Mouse (Mus musculus): ENCODE measurements around the gene Dpf1. TPM values are rescaled to one million over a fixed set of nuclear protein-coding genes. Genes with fewer than 3 reads are reported as not detected.
A peak's percentile ranks its signal among the peaks of the same experiment; 100 is the strongest.

The Dpf1 gene
- polyA plus RNA-seq, 1 experiment from 2014 or later: 1.9 TPM

DNA sequence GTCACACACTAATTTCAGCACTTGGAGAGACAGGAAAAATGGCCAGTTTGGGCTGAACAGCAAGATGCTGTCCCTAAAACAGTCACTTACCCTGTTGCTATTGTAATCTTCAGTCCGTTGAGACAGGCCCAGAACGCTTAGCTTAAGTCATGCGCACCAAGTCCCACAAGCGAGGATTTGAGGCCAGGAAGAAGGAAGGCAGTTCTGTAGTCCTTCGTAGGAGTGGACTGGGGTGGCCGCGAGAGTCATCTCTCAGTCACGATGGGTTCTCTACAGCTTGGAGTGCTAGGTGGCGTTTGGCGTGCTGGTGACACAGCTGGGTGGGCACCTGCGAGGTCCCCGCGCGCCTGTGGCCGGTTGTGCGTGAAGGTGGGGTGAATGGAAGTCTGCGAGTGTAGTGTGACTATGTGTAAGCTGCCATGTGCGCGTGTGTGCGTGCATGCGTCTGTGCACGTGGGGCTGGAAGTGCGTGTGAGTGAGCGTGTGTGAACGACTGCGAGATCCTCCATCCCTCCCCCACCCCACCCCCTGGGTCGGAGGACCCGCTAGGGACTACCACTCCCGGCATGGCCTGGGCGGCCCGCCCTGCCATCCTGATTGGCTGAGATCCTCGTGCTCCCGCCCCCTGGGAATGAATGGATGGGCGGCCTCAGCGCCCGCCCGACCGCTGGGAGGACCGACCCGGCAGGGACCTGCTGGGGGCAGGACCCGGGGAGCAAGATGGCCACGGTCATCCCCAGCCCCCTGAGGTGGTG, 3.8 kb downstream of the Dpf1 start:
- Histone ChIP-seq H3K4me1 (replicated peaks; ENCODE audit: control insufficient read depth, insufficient read depth) (0 out of 2 replicates have a peak, but pooled peaks cover 2% of the 10 kb centered on the region), H3K36me3 (ENCODE audit: control insufficient read depth, insufficient read depth, low read length) (no peaks in the 10 kb centered on the region), H3K27ac (replicated peaks) (no peak overlapping the region), H3K4me3 (ENCODE audit: low read depth, low read length) (peak overlapping the region; percentile 55), H3K9ac (ENCODE audit: low read length) (peak overlapping the region; percentile 53), H3K9me3 (ENCODE audit: control insufficient read depth, low read length) (no peaks in the 10 kb centered on the region), H3K4me2 (replicated peaks; ENCODE audit: low read depth) (peak overlapping the region; percentile 88), H3K27me3 (ENCODE audit: control insufficient read depth, insufficient read depth, low read length) (no peaks in the 10 kb centered on the region)
- DNase-seq (ENCODE audit: low spot score): peak; percentile 89
- WGBS: 2% methylated on average over 40 of the region's 42 CpGs
- TF ChIP-seq CTCF (IDR thresholded peaks at IDR 0.05; ENCODE audit: low read depth) (peak; percentile 21), EP300 (optimal IDR thresholded peaks at IDR 0.05) (no peak)
- ATAC-seq (ENCODE audit: low FRiP score, low TSS enrichment): peak; percentile 75

DNA sequence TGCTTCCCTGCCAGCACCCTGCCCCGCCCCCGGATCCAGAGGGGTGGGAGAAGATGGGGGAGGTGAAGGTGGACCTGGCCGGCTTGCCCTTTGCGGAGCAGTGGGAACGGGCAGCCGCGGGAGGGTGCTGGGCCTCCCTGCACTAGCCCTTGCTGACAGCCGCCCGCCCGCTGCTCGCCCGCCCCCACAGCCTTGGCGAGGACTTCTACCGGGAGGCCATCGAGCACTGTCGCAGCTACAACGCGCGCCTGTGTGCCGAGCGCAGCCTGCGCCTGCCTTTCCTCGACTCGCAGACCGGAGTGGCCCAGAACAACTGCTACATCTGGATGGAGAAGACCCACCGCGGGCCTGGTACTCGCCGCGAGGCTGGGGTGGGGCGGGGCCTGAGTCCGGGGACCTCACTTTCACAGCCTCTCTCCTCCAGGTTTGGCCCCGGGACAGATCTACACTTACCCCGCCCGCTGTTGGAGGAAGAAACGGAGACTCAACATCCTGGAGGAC, 5.5 kb downstream of the Dpf1 start:
- H3K4me1 ChIP-seq (replicated peaks; ENCODE audit: control insufficient read depth, insufficient read depth): no peaks in the 10 kb centered on the region
- no peak for TF ChIP-seq EP300 (optimal IDR thresholded peaks at IDR 0.05)
- no peak for TF ChIP-seq CTCF (IDR thresholded peaks at IDR 0.05; ENCODE audit: low read depth)
- no peaks in the 10 kb centered on the region for H3K9me3 ChIP-seq (ENCODE audit: control insufficient read depth, low read length)
- no peaks in the 10 kb centered on the region for H3K27me3 ChIP-seq (ENCODE audit: control insufficient read depth, insufficient read depth, low read length)
- no peak overlapping the region for H3K27ac ChIP-seq (replicated peaks)
- no peaks in the 10 kb centered on the region for H3K36me3 ChIP-seq (ENCODE audit: control insufficient read depth, insufficient read depth, low read length)
- WGBS: 1% methylated on average over 35 of the region's 36 CpGs
- H3K4me3 ChIP-seq (ENCODE audit: low read depth, low read length): peak overlapping the region; percentile 44
- H3K4me2 ChIP-seq (replicated peaks; ENCODE audit: low read depth): peak overlapping the region; percentile 78
- peak overlapping the region; percentile 54 for H3K9ac ChIP-seq (ENCODE audit: low read length)
- ATAC-seq (ENCODE audit: low FRiP score, low TSS enrichment) (peak; percentile 8; the same call in 1 of the 2 replicates), DNase-seq (ENCODE audit: low spot score) (peak; percentile 45)

DNA sequence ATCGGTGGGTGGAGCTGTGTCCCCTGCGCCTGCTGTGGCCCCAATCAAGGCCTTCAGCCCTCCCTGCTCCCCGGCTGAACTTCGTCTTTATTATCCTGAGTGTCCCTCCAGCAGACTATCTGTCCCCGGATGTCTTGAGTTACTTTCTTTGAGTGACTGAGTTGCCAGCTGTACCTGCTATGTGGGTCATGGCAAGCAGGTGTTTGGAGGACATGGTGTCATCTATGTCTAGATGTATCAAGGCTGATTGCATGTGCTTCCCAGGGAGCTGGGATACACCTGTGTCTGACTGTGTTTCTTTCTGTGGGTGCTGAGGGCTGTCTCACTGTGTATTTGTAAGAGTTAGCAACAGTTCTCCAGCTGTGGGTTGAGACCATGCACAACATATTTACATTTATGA, 6.0 kb downstream of the Dpf1 start:
- Histone ChIP-seq H3K4me1 (replicated peaks; ENCODE audit: control insufficient read depth, insufficient read depth) (no peaks in the 10 kb centered on the region), H3K27ac (replicated peaks) (no peak overlapping the region), H3K4me3 (ENCODE audit: low read depth, low read length) (peak overlapping the region; percentile 44), H3K27me3 (ENCODE audit: control insufficient read depth, insufficient read depth, low read length) (no peaks in the 10 kb centered on the region), H3K36me3 (ENCODE audit: control insufficient read depth, insufficient read depth, low read length) (no peaks in the 10 kb centered on the region), H3K4me2 (replicated peaks; ENCODE audit: low read depth) (peak overlapping the region; percentile 78), H3K9me3 (ENCODE audit: control insufficient read depth, low read length) (no peaks in the 10 kb centered on the region), H3K9ac (ENCODE audit: low read length) (peak overlapping the region; percentile 54)
- no peak for TF ChIP-seq EP300 (optimal IDR thresholded peaks at IDR 0.05)
- TF ChIP-seq CTCF (IDR thresholded peaks at IDR 0.05; ENCODE audit: low read depth): no peak
- DNase-seq (ENCODE audit: low spot score): no peak
- 0 out of 2 replicates have a peak, but pooled peaks have one; percentile 0 for ATAC-seq (ENCODE audit: low FRiP score, low TSS enrichment)
- 13% methylated on average over 5 of the region's 5 CpGs for WGBS

DNA sequence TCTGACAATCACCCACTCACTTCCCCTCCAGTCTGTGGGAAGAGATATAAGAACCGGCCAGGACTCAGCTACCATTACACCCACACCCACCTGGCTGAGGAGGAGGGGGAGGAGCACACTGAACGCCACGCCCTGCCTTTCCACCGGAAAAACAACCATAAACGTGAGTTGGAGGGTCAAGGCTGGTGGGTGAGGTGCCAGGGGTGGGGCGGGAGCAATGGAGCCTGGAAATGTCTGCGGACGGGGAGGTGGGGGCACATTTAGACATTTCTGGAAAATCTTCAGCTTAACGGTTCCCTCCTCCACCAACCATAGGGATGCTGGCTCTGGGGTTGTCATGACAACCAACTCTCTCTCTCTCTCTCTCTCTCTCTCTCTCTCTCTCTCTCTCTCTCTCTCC, 9.3 kb downstream of the Dpf1 start:
- WGBS: 45% methylated on average over 9 of the region's 9 CpGs
- no peak overlapping the region for H3K4me3 ChIP-seq (ENCODE audit: low read depth, low read length)
- TF ChIP-seq EP300 (optimal IDR thresholded peaks at IDR 0.05): no peak
- no peak for TF ChIP-seq CTCF (IDR thresholded peaks at IDR 0.05; ENCODE audit: low read depth)
- H3K36me3 ChIP-seq (ENCODE audit: control insufficient read depth, insufficient read depth, low read length): no peaks in the 10 kb centered on the region
- no peak overlapping the region for H3K9ac ChIP-seq (ENCODE audit: low read length)
- no peaks in the 10 kb centered on the region for H3K27me3 ChIP-seq (ENCODE audit: control insufficient read depth, insufficient read depth, low read length)
- H3K4me2 ChIP-seq (replicated peaks; ENCODE audit: low read depth): no peak overlapping the region
- no peak overlapping the region for H3K27ac ChIP-seq (replicated peaks)
- no peaks in the 10 kb centered on the region for H3K9me3 ChIP-seq (ENCODE audit: control insufficient read depth, low read length)
- ATAC-seq (ENCODE audit: low FRiP score, low TSS enrichment) (no peak), DNase-seq (ENCODE audit: low spot score) (no peak)
- peaks cover 8% of the 10 kb centered on the region; the same call in 1 of the 2 replicates for H3K4me1 ChIP-seq (replicated peaks; ENCODE audit: control insufficient read depth, insufficient read depth)

DNA sequence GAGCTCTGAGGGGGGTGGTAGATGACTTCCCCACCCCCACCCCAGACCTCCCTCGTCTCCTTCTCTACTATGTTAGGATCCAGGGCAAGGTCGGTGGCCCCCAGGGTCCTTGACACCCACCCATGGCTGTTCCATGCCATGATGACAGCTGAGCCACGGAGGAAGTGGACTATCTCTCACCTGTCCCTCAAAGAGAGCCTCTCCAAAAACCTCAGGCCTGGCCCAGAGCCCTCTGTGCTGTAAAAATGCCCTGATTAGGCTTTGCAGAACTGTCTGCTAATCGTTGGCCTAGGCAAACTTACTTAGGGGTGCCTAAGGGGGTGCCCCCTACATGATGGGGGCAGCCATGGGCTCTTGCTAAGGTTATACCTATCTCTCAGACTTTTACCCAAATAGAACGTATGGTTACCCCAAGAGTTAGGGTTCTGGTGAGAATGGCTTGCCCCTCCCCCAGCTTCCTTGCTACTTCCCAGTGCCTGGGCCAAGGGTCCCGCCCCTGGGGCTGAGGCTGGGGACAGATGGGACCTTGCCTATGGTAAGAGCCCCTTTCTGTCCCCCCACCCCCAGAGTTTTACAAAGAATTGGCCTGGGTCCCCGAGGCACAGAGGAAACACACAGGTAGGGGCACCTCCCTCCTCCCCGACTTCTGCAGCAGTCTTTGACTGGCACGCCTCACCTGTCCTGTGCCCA, 10.0 kb downstream of the Dpf1 start:
- H3K27ac ChIP-seq (replicated peaks): no peak overlapping the region
- TF ChIP-seq EP300 (optimal IDR thresholded peaks at IDR 0.05) (no peak), CTCF (IDR thresholded peaks at IDR 0.05; ENCODE audit: low read depth) (no peak)
- H3K9me3 ChIP-seq (ENCODE audit: control insufficient read depth, low read length): no peaks in the 10 kb centered on the region
- H3K9ac ChIP-seq (ENCODE audit: low read length): no peak overlapping the region
- peaks cover 8% of the 10 kb centered on the region; the same call in 1 of the 2 replicates for H3K4me1 ChIP-seq (replicated peaks; ENCODE audit: control insufficient read depth, insufficient read depth)
- no peak for ATAC-seq (ENCODE audit: low FRiP score, low TSS enrichment)
- no peak overlapping the region for H3K4me3 ChIP-seq (ENCODE audit: low read depth, low read length)
- no peaks in the 10 kb centered on the region for H3K27me3 ChIP-seq (ENCODE audit: control insufficient read depth, insufficient read depth, low read length)
- no peak overlapping the region for H3K4me2 ChIP-seq (replicated peaks; ENCODE audit: low read depth)
- no peak for DNase-seq (ENCODE audit: low spot score)
- H3K36me3 ChIP-seq (ENCODE audit: control insufficient read depth, insufficient read depth, low read length): no peaks in the 10 kb centered on the region
- 61% methylated on average over 9 of the region's 9 CpGs for WGBS
